Mouse (Mus musculus): Measurements from ENCODE around the gene Kif11.

- no peak for TF ChIP-seq GATA1 (IDR thresholded peaks at IDR 0.05; ENCODE audit: low read length)
- TF ChIP-seq TAL1 (IDR thresholded peaks at IDR 0.05; ENCODE audit: low read length): no peak
These were observed 23.4 kb upstream of the Kif11 start for GRCm38 (mm10) chr19:37352756-37353155.

All from erythroblast, embryonic 14.5 days (primary cell).